Mouse (Mus musculus): ENCODE measurements around the gene Brsk1. TPM values are rescaled to one million over a fixed set of nuclear protein-coding genes. Genes with fewer than 3 reads are reported as not detected.

The Brsk1 gene
- polyA plus RNA-seq (2015; fragmentation: Nextera tagmentation; extraction: Ambion mirVana), result 6.5 and 6.8 TPM in 2 replicates

DNA sequence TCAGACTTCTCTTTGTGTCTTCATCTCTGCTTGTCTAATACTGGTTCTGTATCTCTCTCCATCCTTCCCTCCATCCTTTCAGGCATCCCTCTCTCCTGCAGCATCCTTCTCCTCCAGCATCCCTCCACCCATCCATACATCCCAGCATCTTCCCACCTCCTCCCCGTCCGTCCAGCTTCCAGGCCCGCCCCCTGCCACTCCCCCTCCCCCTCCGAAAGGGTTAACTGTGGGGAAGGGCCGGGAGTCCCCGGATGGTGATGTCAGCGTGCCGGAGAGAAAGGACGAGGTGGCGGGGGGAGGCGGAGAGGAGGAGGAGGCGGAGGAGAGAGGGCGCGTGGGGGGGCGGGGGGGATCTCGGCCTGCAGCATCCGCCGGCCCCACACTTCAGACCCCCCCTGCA lies at the start of gene Brsk1:
TSS of gene Brsk1 (plus strand) at position 218 of the 400 bp plus-strand sequence.
- Histone ChIP-seq H3K4me2 (peak within 1 kb of the TSS; percentile 81), H3K9ac (replicated peaks) (peak within 1 kb of the TSS; percentile 100), H3K27ac (replicated peaks) (peak within 1 kb of the TSS; percentile 89), H3K4me1 (peaks cover 24% of the 10 kb centered on the region), H3K9me3 (replicated peaks) (no peaks in the 10 kb centered on the region), H3K36me3 (peaks cover 25% of the 10 kb centered on the region), H3K4me3 (replicated peaks) (peak within 1 kb of the TSS; percentile 80), H3K27me3 (replicated peaks) (no peaks in the 10 kb centered on the region)
- WGBS, result 3% methylated on average over 7 of the region's 18 CpGs
- peak; percentile 93 for ATAC-seq (ENCODE audit: low FRiP score)

- no peak overlapping the region for H3K27ac ChIP-seq (replicated peaks)
- H3K36me3 ChIP-seq, result peaks cover 86% of the 10 kb centered on the region
- H3K4me3 ChIP-seq (replicated peaks), result no peak overlapping the region
- H3K9ac ChIP-seq (replicated peaks), result no peak overlapping the region
- H3K9me3 ChIP-seq (replicated peaks), result no peaks in the 10 kb centered on the region
- no peaks in the 10 kb centered on the region for H3K27me3 ChIP-seq (replicated peaks)
- no peak overlapping the region for H3K4me2 ChIP-seq
- no peak for ATAC-seq (ENCODE audit: low FRiP score)
- whole genome bisulfite sequencing, result 85% methylated on average over 11 of the region's 11 CpGs
- H3K4me1 ChIP-seq, result no peaks in the 10 kb centered on the region
Observed at GRCm38 (mm10) chr7:4641155-4641554, 49.2 kb upstream of the Brsk1 start.

- Histone ChIP-seq H3K27me3 (replicated peaks) (no peaks in the 10 kb centered on the region), H3K9ac (replicated peaks) (no peak overlapping the region), H3K4me2 (no peak overlapping the region), H3K27ac (replicated peaks) (no peak overlapping the region), H3K4me1 (no peaks in the 10 kb centered on the region), H3K36me3 (peaks cover 87% of the 10 kb centered on the region), H3K4me3 (replicated peaks) (no peak overlapping the region), H3K9me3 (replicated peaks) (no peaks in the 10 kb centered on the region)
- WGBS, result 88% methylated on average over 7 of the region's 7 CpGs
- no peak for ATAC-seq (ENCODE audit: low FRiP score)
Observed at GRCm38 (mm10) chr7:4641956-4642355, 48.4 kb upstream of the Brsk1 start.

DNA sequence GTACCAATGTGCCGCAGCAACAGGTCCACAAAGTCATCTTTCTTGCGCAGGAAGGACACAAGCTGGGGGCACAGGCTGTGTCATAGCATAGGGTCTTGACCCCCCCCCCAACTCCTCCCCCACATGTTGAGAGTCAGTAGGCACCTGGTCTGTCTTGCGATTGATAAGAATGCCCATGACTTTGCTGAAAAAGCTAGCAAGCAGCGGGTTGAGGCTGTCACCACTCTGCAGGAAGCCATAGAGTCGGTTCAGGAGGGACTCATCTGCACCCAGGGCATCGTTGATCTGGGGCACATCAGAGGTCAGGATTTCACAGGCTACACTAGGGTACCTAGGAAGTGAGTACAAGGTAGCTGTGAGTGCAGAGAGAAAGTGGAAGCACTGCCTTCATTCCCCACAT lies 47.2 kb upstream of the Brsk1 start:
- H3K36me3 ChIP-seq, result peaks cover 78% of the 10 kb centered on the region
- 93% methylated on average over 6 of the region's 6 CpGs for WGBS
- ATAC-seq (ENCODE audit: low FRiP score), result no peak

DNA sequence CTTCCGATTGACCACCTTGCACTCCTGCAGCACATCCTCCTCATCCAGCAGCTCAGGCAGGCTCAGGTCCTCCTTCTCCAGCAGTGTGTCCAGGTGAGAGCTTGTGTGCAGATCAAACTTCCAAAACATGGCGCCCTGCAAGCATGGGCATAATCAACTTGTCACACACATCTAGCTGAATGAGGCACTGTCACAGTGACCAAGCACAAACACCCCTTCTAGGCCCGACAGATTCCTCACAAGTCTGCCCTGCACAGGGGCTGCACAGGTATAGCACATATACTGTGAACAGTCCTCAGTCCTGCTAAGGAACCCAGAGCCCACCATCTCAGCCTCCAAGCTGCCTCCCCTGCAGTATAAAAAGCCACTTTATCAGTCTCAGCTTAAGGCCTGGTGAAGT lies 43.6 kb upstream of the Brsk1 start:
- 0 out of 2 replicates have a peak overlapping the region, but pooled peaks have one; percentile 5 for H3K27ac ChIP-seq (replicated peaks)
- no peaks in the 10 kb centered on the region for H3K9me3 ChIP-seq (replicated peaks)
- peaks cover 48% of the 10 kb centered on the region for H3K36me3 ChIP-seq
- no peak overlapping the region for H3K4me2 ChIP-seq
- no peak overlapping the region for H3K9ac ChIP-seq (replicated peaks)
- 96% methylated on average over 3 of the region's 3 CpGs for WGBS
- peaks cover 7% of the 10 kb centered on the region; the same call in 1 of the 2 replicates for H3K4me1 ChIP-seq
- H3K27me3 ChIP-seq (replicated peaks), result no peaks in the 10 kb centered on the region
- no peak overlapping the region for H3K4me3 ChIP-seq (replicated peaks)
- ATAC-seq (ENCODE audit: low FRiP score), result no peak

More for the DNA sequence above, 47.2 kb upstream of the Brsk1 start:
- Histone ChIP-seq H3K4me3 (replicated peaks) (no peak overlapping the region), H3K9ac (replicated peaks) (no peak overlapping the region), H3K4me1 (no peaks in the 10 kb centered on the region), H3K27me3 (replicated peaks) (no peaks in the 10 kb centered on the region), H3K9me3 (replicated peaks) (no peaks in the 10 kb centered on the region), H3K4me2 (no peak overlapping the region), H3K27ac (replicated peaks) (no peak overlapping the region)

- Histone ChIP-seq H3K27ac (replicated peaks) (no peak overlapping the region), H3K4me3 (replicated peaks) (no peak overlapping the region), H3K4me2 (no peak overlapping the region), H3K9me3 (replicated peaks) (no peaks in the 10 kb centered on the region), H3K9ac (replicated peaks) (no peak overlapping the region), H3K27me3 (replicated peaks) (no peaks in the 10 kb centered on the region), H3K4me1 (peaks cover 8% of the 10 kb centered on the region), H3K36me3 (peaks cover 43% of the 10 kb centered on the region)
- ATAC-seq (ENCODE audit: low FRiP score), result no peak
- WGBS, result 73% methylated on average over 6 of the region's 6 CpGs
Observed at GRCm38 (mm10) chr7:4647291-4647690, 43.1 kb upstream of the Brsk1 start.

DNA sequence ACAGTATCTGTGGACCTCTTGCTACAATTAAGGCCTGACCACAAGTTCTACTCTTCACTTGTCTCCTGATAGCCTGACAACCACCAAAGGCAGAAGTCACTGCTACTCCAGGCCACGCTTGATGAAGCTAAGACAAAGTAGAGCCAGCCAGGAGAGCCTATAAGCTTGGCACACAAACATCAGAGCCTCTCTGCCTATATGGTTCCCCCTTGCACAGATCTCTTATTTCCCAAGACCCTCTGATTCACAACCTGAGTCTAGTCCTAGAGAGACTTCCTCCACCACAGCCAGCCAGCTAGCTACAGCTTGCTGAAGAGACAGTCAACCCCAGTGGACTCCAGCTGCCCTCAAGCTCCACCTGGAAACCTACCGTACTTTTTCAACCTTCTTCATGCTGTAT lies 42.4 kb upstream of the Brsk1 start:
- H3K9me3 ChIP-seq (replicated peaks), result no peaks in the 10 kb centered on the region
- no peak for ATAC-seq (ENCODE audit: low FRiP score)
- peaks cover 43% of the 10 kb centered on the region for H3K36me3 ChIP-seq
- H3K27me3 ChIP-seq (replicated peaks), result no peaks in the 10 kb centered on the region
- no peak overlapping the region for H3K9ac ChIP-seq (replicated peaks)
- H3K4me3 ChIP-seq (replicated peaks), result no peak overlapping the region
- H3K27ac ChIP-seq (replicated peaks), result no peak overlapping the region
- peaks cover 14% of the 10 kb centered on the region for H3K4me1 ChIP-seq
- H3K4me2 ChIP-seq, result no peak overlapping the region
- 84% methylated on average over 2 of the region's 2 CpGs for WGBS

DNA sequence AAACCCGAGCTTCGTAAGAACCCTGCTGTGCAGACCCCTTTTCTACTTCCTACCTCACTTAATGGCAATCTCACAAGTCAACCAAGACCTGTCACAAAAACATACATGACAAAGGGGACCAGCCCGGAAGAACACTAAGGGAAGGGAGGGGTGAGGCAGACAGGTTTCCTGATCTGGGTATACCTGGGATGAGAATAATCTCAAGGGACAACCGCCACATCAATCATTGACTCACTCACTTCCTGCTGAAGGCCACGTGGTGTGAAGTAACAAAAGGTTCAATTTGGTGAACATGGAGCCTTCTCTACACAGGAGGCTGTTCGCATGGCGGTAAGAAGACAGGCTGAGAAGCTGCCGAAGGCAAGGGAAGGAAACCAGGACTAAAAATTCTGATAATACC lies 38.8 kb upstream of the Brsk1 start:
- Histone ChIP-seq H3K36me3 (peaks cover 12% of the 10 kb centered on the region; the same call in 1 of the 2 replicates), H3K9me3 (replicated peaks) (no peaks in the 10 kb centered on the region), H3K27ac (replicated peaks) (no peak overlapping the region), H3K27me3 (replicated peaks) (no peaks in the 10 kb centered on the region), H3K4me2 (no peak overlapping the region), H3K4me3 (replicated peaks) (no peak overlapping the region), H3K4me1 (peaks cover 35% of the 10 kb centered on the region), H3K9ac (replicated peaks) (no peak overlapping the region)
- WGBS, result 75% methylated on average over 8 of the region's 8 CpGs
- ATAC-seq (ENCODE audit: low FRiP score), result no peak

GRCm38 (mm10) chr7:4652726-4653125 lies 37.7 kb upstream of the Brsk1 start:
- peaks cover 46% of the 10 kb centered on the region for H3K4me1 ChIP-seq
- no peaks in the 10 kb centered on the region for H3K27me3 ChIP-seq (replicated peaks)
- no peak overlapping the region for H3K4me2 ChIP-seq
- ATAC-seq (ENCODE audit: low FRiP score), result no peak
- no peaks in the 10 kb centered on the region for H3K9me3 ChIP-seq (replicated peaks)
- no peak overlapping the region for H3K27ac ChIP-seq (replicated peaks)
- H3K36me3 ChIP-seq, result peaks cover 8% of the 10 kb centered on the region; the same call in 1 of the 2 replicates
- over 99% methylated on average over 5 of the region's 5 CpGs for WGBS
- no peak overlapping the region for H3K4me3 ChIP-seq (replicated peaks)
- no peak overlapping the region for H3K9ac ChIP-seq (replicated peaks)

DNA sequence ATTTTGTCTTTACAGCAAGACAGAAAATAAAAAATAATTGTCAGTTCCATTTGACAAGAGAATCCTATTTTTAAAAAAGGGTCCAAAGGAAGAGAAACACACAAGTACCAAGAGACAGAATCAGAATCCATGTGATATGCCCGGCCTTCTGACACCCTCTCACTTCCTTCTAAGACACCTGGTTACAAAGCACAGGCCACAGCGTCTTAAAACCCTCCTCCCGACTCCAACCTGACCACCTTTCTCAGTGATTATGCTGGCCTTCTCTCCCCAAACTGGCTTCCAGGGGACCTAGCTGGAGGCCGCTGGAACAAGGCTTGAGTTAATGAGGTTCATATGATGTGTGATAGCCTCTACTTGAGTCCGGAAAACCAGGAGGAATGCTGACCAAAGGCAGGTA lies 37.1 kb upstream of the Brsk1 start:
- Histone ChIP-seq H3K4me1 (peaks cover 51% of the 10 kb centered on the region), H3K27ac (replicated peaks) (no peak overlapping the region), H3K9me3 (replicated peaks) (no peaks in the 10 kb centered on the region), H3K4me2 (no peak overlapping the region), H3K27me3 (replicated peaks) (no peaks in the 10 kb centered on the region), H3K9ac (replicated peaks) (no peak overlapping the region), H3K36me3 (peaks cover 8% of the 10 kb centered on the region; the same call in 1 of the 2 replicates), H3K4me3 (replicated peaks) (no peak overlapping the region)
- 87% methylated on average over 5 of the region's 5 CpGs for WGBS
- no peak for ATAC-seq (ENCODE audit: low FRiP score)

DNA sequence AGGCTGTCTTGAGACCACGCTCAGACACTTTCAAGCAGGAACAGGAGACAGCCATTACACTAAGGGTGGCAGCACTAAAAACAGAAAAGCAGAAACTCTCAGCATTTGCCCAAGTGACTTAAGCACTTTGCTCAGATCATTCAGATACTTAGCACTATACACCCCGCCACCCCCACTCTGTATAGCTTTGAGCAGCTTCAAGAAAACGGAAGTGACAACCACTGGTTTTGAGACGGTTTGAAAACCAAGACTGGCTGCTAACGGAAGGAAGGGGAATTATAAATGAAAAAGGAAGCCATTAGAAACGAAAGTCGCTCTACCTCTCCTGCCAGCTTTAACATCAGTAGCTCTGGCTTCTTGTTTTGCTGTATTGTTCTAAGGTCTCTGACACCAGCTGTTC lies 36.6 kb upstream of the Brsk1 start:
- H3K36me3 ChIP-seq, result peaks cover 8% of the 10 kb centered on the region; the same call in 1 of the 2 replicates
- H3K9me3 ChIP-seq (replicated peaks), result no peaks in the 10 kb centered on the region
- no peak overlapping the region for H3K4me2 ChIP-seq
- no peak for ATAC-seq (ENCODE audit: low FRiP score)
- 92% methylated on average over 7 of the region's 7 CpGs for WGBS
- peaks cover 51% of the 10 kb centered on the region for H3K4me1 ChIP-seq
- H3K4me3 ChIP-seq (replicated peaks), result no peak overlapping the region
- no peak overlapping the region for H3K9ac ChIP-seq (replicated peaks)
- H3K27me3 ChIP-seq (replicated peaks), result no peaks in the 10 kb centered on the region
- no peak overlapping the region for H3K27ac ChIP-seq (replicated peaks)

DNA sequence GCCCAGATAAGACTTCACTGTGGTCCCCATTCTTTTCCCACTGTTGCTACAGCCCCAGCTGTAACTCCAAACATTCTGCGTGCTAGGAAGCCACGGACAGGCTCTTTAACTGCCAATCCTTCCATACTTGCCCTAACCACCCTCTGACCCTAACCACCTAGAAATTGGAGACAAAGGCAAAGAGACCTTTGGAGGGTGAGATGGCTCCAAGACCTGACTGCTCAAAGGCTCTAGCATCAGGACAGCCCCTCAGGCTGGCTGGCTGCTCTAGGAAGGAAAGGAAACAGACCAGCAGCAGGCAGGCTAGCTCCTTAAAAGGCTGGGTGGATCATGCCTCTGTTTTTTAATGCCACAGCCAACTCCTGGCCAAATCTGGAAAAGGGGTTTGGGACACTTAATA lies 36.2 kb upstream of the Brsk1 start:
- Histone ChIP-seq H3K27ac (replicated peaks) (no peak overlapping the region), H3K4me2 (no peak overlapping the region), H3K27me3 (replicated peaks) (no peaks in the 10 kb centered on the region), H3K9ac (replicated peaks) (no peak overlapping the region), H3K4me3 (replicated peaks) (no peak overlapping the region), H3K9me3 (replicated peaks) (no peaks in the 10 kb centered on the region), H3K4me1 (peaks cover 51% of the 10 kb centered on the region), H3K36me3 (peaks cover 8% of the 10 kb centered on the region; the same call in 1 of the 2 replicates)
- no peak for ATAC-seq (ENCODE audit: low FRiP score)
- 86% methylated on average over 2 of the region's 2 CpGs for WGBS
